Mouse (Mus musculus) testis, postnatal 10 days (tissue): ENCODE results near the gene Mup15.
"Not testable (repeated sequence)": the region's sequence is repeated elsewhere in the genome, so short reads cannot be mapped to it uniquely, and the experiment has no call there.

Experiments used
- DNase-seq: peaks from one replicate; pipeline ENCODE4 v3.0.0; 2021; ENCODE audit warnings: low spot score

Gene Mup15

GRCm38 (mm10) chr4:61439643-61440042 lies at the start of gene Mup15:
Gene Mup15, minus strand, starts transcription at chr4:61439743.
- DNase-seq, result not testable (repeated sequence)
